Mouse (Mus musculus): Measurements from ENCODE around the gene Efcab8. TPM values are rescaled to one million over a fixed set of nuclear protein-coding genes. Genes with fewer than 3 reads are reported as not detected.

Gene Efcab8
- total and polyA plus RNA-seq, 3 experiments, result 0.04 to 0.19 TPM; not detected in 1

DNA sequence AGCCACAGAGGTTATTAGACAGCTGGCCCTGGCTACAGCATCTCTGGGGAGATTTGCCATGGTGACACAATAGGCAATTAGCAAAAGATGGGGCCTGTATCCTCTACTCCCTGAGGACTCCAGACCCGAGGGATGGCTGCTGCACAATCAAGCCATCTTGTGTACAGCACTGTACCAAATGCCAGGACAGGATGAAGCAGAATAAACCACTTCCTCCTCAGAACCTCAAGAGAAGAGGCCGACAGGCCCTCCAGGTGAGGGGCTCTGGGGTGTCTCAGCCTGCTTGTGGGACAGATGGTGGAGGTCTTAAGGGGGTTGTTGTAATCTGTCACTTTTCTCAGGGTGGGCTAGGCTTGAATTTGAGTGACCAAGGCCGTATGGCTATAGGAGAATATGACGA is 45.7 kb upstream of the Efcab8 start:
- TF ChIP-seq BHLHE40 (IDR thresholded peaks at IDR 0.05; ENCODE audit: borderline replicate concordance, low read depth, low read length), result no peak
- TF ChIP-seq ZC3H11A (IDR thresholded peaks at IDR 0.05; ENCODE audit: low read depth, low read length), result no peak
- TF ChIP-seq RAD21 (IDR thresholded peaks at IDR 0.05; ENCODE audit: low read depth, low read length), result no peak
- no peak for TF ChIP-seq USF2 (IDR thresholded peaks at IDR 0.05; ENCODE audit: borderline replicate concordance in 1 of 2, insufficient read depth in 1 of 2, low read depth in 1 of 2, low read length in 2 of 2)
- TF ChIP-seq MAX (IDR thresholded peaks at IDR 0.05; ENCODE audit: low read length), result no peak
- TF ChIP-seq NRF1 (IDR thresholded peaks at IDR 0.05; ENCODE audit: insufficient read depth, low read depth, low read length, poor library complexity, severe bottlenecking), result no peak
- TF ChIP-seq POLR2AphosphoS2 (IDR thresholded peaks at IDR 0.05; ENCODE audit: low read length), result no peak
- Histone ChIP-seq H3K79me2 (ENCODE audit: control insufficient read depth, insufficient read depth, low read length, poor library complexity) (no peaks in the 10 kb centered on the region), H3K27me3 (ENCODE audit: control insufficient read depth in 1 of 2, insufficient read depth in 2 of 2, low read length in 2 of 2) (no peaks in the 10 kb centered on the region), H3K27ac (ENCODE audit: control insufficient read depth, low read depth, low read length) (no peak overlapping the region), H3K36me3 (ENCODE audit: control insufficient read depth in 1 of 2, insufficient read depth in 2 of 2, low read length in 2 of 2) (no peaks in the 10 kb centered on the region; a peak in 1 of 4 replicates), H3K9ac (ENCODE audit: control insufficient read depth, low read depth, low read length, poor library complexity, severe bottlenecking) (no peak overlapping the region), H3K4me1 (ENCODE audit: control insufficient read depth in 1 of 2, insufficient read depth in 2 of 2, low read length in 2 of 2) (no peaks in the 10 kb centered on the region), H3K9me3 (replicated peaks; ENCODE audit: insufficient read depth, low read length) (no peaks in the 10 kb centered on the region), H3K4me3 (ENCODE audit: control insufficient read depth in 1 of 2, insufficient read depth in 1 of 2, low read depth in 2 of 2, low read length in 2 of 2) (no peak overlapping the region)
- no peak for DNase-seq (ENCODE audit: low read depth, low spot score)

DNA sequence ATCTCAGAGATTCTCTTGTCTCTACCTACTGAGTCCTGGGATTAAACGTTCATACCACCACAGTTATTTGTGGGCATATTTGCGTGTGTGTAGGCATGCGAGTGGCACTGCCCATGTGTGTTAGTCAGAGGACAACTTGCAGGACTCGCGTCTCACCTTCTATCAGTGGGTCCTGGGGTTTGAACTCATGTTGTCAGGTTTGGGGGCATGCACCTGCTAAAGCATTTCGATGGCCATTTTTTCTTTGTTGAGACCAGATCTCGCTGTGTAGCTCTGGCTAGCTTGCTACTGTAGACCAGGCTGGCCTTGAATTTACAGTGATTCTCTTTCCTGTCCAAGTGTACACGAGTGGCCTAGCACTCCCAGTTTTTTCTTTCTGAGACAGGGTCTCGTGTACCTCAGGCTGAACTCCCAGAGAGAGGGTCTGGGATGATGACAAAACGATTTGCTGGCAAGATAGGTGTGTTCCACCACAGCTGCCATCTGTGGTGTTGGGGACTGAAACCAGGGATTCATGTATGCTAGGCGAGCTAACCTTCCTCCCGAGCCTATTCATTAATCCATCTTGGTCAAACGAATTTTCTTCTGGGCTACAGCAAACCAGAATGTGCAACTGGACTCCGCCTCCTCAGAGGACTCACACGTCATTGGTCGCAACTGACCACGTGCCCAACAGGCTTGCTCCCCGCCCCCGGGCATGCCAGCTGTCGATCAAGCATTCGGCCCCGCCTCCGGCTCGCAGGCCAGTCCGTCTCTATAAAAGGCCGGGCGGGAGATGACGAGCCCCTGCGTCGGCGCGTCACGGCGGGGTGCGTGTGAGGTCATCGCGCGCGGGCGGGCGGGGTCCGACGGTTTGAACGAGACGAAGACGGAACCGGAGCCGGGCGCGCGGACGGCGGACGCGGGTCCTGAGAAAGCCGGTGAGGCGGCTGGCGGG is 39.0 kb upstream of the Efcab8 start, which contains the start of gene Mapre1:
TSS of gene Mapre1 (plus strand) at position 775 of the 937 bp plus-strand sequence.
- H3K4me1 ChIP-seq (ENCODE audit: control insufficient read depth in 1 of 2, insufficient read depth in 2 of 2, low read length in 2 of 2), result peaks cover 7 to 10% of the 10 kb centered on the region in 2 experiments
- H3K27me3 ChIP-seq (ENCODE audit: control insufficient read depth in 1 of 2, insufficient read depth in 2 of 2, low read length in 2 of 2), result no peaks in the 10 kb centered on the region
- H3K9ac ChIP-seq (ENCODE audit: control insufficient read depth, low read depth, low read length, poor library complexity, severe bottlenecking), result peak within 1 kb of the TSS; percentile 95
- H3K4me3 ChIP-seq (ENCODE audit: control insufficient read depth in 1 of 2, insufficient read depth in 1 of 2, low read depth in 2 of 2, low read length in 2 of 2), result peak within 1 kb of the TSS; percentile 81 to 89
- no peaks in the 10 kb centered on the region for H3K9me3 ChIP-seq (replicated peaks; ENCODE audit: insufficient read depth, low read length)
- peaks cover under 1 to 17% of the 10 kb centered on the region in 2 experiments; a peak in 3 of 4 replicates for H3K36me3 ChIP-seq (ENCODE audit: control insufficient read depth in 1 of 2, insufficient read depth in 2 of 2, low read length in 2 of 2)
- peaks cover 46% of the 10 kb centered on the region for H3K79me2 ChIP-seq (ENCODE audit: control insufficient read depth, insufficient read depth, low read length, poor library complexity)
- H3K27ac ChIP-seq (ENCODE audit: control insufficient read depth, low read depth, low read length), result peak within 1 kb of the TSS; percentile 73
- peak; percentile 99 for DNase-seq (ENCODE audit: low read depth, low spot score)
- TF ChIP-seq SMC3 (IDR thresholded peaks at IDR 0.05; ENCODE audit: low read depth, low read length) (no peak), RAD21 (IDR thresholded peaks at IDR 0.05; ENCODE audit: low read depth, low read length) (no peak), BHLHE40 (IDR thresholded peaks at IDR 0.05; ENCODE audit: borderline replicate concordance, low read depth, low read length) (no peak), ZC3H11A (IDR thresholded peaks at IDR 0.05; ENCODE audit: low read depth, low read length) (no peak), TCF12 (IDR thresholded peaks at IDR 0.05; ENCODE audit: low read depth, low read length) (0 out of 2 replicates have a peak, but pooled peaks have one; percentile 20), GABPA (IDR thresholded peaks at IDR 0.05; ENCODE audit: low read depth, low read length) (0 out of 2 replicates have a peak, but pooled peaks have one; percentile 21), USF2 (IDR thresholded peaks at IDR 0.05; ENCODE audit: borderline replicate concordance in 1 of 2, insufficient read depth in 1 of 2, low read depth in 1 of 2, low read length in 2 of 2) (peak; percentile 92 to 97), CTCF (IDR thresholded peaks at IDR 0.05 in 2 of 3, conservative IDR thresholded peaks at IDR 0.05 in 1 of 3; ENCODE audit: control insufficient read depth in 1 of 3, insufficient read depth in 1 of 3, low read depth in 2 of 3, low read length in 3 of 3, poor library complexity in 1 of 3, severe bottlenecking in 1 of 3) (no peak), NRF1 (IDR thresholded peaks at IDR 0.05; ENCODE audit: insufficient read depth, low read depth, low read length, poor library complexity, severe bottlenecking) (peak; percentile 65), ZNF384 (IDR thresholded peaks at IDR 0.05; ENCODE audit: low read depth, low read length) (no peak), POLR2AphosphoS2 (IDR thresholded peaks at IDR 0.05; ENCODE audit: low read length) (peak; percentile 96), MAX (IDR thresholded peaks at IDR 0.05; ENCODE audit: low read length) (peak; percentile 99), CHD2 (IDR thresholded peaks at IDR 0.05; ENCODE audit: low read length) (no peak), SIN3A (IDR thresholded peaks at IDR 0.05; ENCODE audit: low read length) (peak; percentile 47), KAT2A (conservative IDR thresholded peaks at IDR 0.05; ENCODE audit: low read depth, low read length) (no peak), HCFC1 (IDR thresholded peaks at IDR 0.05; ENCODE audit: low read depth, low read length) (peak; percentile 73), JUND (IDR thresholded peaks at IDR 0.05; ENCODE audit: low read depth, low read length) (no peak), MXI1 (IDR thresholded peaks at IDR 0.05; ENCODE audit: low read depth, low read length) (peak; percentile 17; the same call in 1 of the 2 replicates), UBTF (IDR thresholded peaks at IDR 0.05; ENCODE audit: borderline replicate concordance, insufficient read depth, low read depth, low read length) (no peak), MYC (IDR thresholded peaks at IDR 0.05; ENCODE audit: low read depth, low read length) (peak; percentile 63; the same call in 1 of the 2 replicates), RCOR1 (IDR thresholded peaks at IDR 0.05; ENCODE audit: low read depth, low read length) (no peak), GATA1 (IDR thresholded peaks at IDR 0.05; ENCODE audit: low read depth, low read length) (no peak), ELF1 (IDR thresholded peaks at IDR 0.05; ENCODE audit: low read depth, low read length) (no peak), EP300 (IDR thresholded peaks at IDR 0.05; ENCODE audit: low read depth in 1 of 2, low read length in 2 of 2) (0 out of 4 replicates have a peak, but pooled peaks of 1 of the 2 experiments have one; percentile 9), POLR2A (IDR thresholded peaks at IDR 0.05; ENCODE audit: control insufficient read depth in 1 of 2, insufficient read depth in 1 of 2, low read depth in 1 of 2, low read length in 2 of 2, poor library complexity in 1 of 2) (peak; percentile 78 to 94), MYB (IDR thresholded peaks at IDR 0.05; ENCODE audit: low read depth, low read length) (peak; percentile 25; the same call in 1 of the 2 replicates), NELFE (IDR thresholded peaks at IDR 0.05; ENCODE audit: low read depth, low read length) (peak; percentile 93)

Measured in MEL (cell line).